Mouse (Mus musculus) brain, embryonic 14.5 days (tissue): Measurements from ENCODE around the gene Ctc1.

Source experiments
- CTCF ChIP-seq: fragments of 200-500 bp; IDR thresholded peaks from 2 replicates; pipeline ENCODE4 v1.5.1; 2012; ENCODE audit warnings: inconsistent platforms, mild to moderate bottlenecking, moderate library complexity, borderline replicate concordance; ENCODE audit not compliant: insufficient read depth, insufficient read length; ENCODE audit errors: extremely low read depth
- POLR2A ChIP-seq: fragments of 200-500 bp; IDR thresholded peaks from 2 replicates; pipeline ENCODE4 v1.6.1; 2012; ENCODE audit warnings: mild to moderate bottlenecking, inconsistent platforms, borderline replicate concordance; ENCODE audit not compliant: poor library complexity, insufficient read depth, insufficient read length, severe bottlenecking; ENCODE audit errors: extremely low read depth

DNA sequence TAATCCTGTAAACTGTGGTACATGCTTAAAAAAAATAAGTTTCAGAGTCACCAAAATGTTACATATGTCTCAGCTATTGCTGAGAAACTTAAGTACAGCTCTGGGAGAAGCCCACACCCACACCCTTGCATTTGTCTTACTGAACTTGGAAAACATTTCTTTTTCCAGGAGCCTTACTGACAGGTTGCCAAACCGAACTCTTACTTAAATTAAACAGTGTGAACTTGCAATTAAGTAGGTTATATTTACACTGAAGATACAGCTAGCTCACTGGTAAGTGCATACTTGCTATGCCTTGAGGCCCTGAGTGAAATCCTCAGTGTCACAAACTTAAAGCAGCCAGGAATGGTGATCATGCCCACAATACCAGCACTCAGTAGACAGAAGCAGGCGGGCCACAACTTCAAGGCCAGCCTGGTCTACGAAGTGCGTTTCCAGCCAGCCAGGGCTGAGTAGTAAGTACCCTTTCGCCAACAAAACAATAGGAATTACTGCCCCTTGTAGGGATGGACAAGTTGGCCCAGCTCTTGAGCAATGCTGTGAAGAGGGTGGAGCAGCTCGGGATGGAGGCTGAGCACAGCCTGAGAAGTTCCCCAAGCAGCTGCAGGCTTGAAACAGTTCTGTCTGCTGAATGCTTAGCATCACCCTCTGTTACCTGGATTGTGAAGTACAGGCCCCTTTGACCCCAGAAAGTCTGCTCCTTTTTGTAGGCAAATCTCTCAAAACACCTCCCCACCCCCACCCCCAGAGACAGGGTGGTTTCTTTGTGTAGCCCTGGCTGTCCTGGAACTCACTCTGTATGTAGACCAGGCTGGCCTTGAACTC lies 58.5 kb downstream of the Ctc1 start:
- TF ChIP-seq CTCF (no peak), POLR2A (no peak)
